Mouse (Mus musculus): ENCODE data around the gene Zfp729a. TPM values are rescaled to one million over a fixed set of nuclear protein-coding genes. Genes with fewer than 3 reads are reported as not detected.

Zfp729a gene
- polyA plus RNA-seq, 1 experiment from 2014 or later: 1.8 TPM

GRCm38 (mm10) chr13:67572591-67573189 is 64.9 kb downstream of the Zfp729a start:
- no peak overlapping the region for H3K4me2 ChIP-seq (ENCODE audit: low read depth, low read length)
- H3K4me3 ChIP-seq (ENCODE audit: low read length): no peak overlapping the region
- no peaks in the 10 kb centered on the region for H3K36me3 ChIP-seq (ENCODE audit: control insufficient read depth, insufficient read depth, low read length)
- no peak overlapping the region for H3K9ac ChIP-seq (ENCODE audit: low read depth, low read length)
- H3K27me3 ChIP-seq (replicated peaks; ENCODE audit: control insufficient read depth, insufficient read depth, low read length): no peaks in the 10 kb centered on the region
- no peaks in the 10 kb centered on the region for H3K9me3 ChIP-seq (ENCODE audit: control insufficient read depth, low read length)
- H3K4me1 ChIP-seq (ENCODE audit: control insufficient read depth, insufficient read depth, low read length): no peaks in the 10 kb centered on the region
- 69% methylated on average over 5 of the region's 5 CpGs for WGBS
- H3K27ac ChIP-seq (ENCODE audit: low read length): no peak overlapping the region
- ATAC-seq: no peak

Other genes with a start within 250 kb of the Zfp729a start
- gene Zfp429, start 238.0 kb downstream of the Zfp729a start, polyA plus RNA-seq (2015; fragmentation: Nextera tagmentation; extraction: Ambion mirVana): 6.7 and 7.3 TPM in 2 replicates
- 1.7 and 2.3 TPM in 2 replicates for gene Zfp459, start 216.4 kb downstream of the Zfp729a start, polyA plus RNA-seq (2015; fragmentation: Nextera tagmentation; extraction: Ambion mirVana)
- 7.5 TPM in 2 replicates for gene Zfp874a, start 186.2 kb downstream of the Zfp729a start, polyA plus RNA-seq (2015; fragmentation: Nextera tagmentation; extraction: Ambion mirVana)
- gene Zfp874b, start 153.5 kb downstream of the Zfp729a start, polyA plus RNA-seq (2015; fragmentation: Nextera tagmentation; extraction: Ambion mirVana): 1.7 and 1.9 TPM in 2 replicates
- gene Zfp58, start 137.2 kb downstream of the Zfp729a start, polyA plus RNA-seq (2015; fragmentation: Nextera tagmentation; extraction: Ambion mirVana): 8.3 and 9.8 TPM in 2 replicates
- not detected in 2 replicates for gene Gm26965, start 111.6 kb downstream of the Zfp729a start, polyA plus RNA-seq (2015; fragmentation: Nextera tagmentation; extraction: Ambion mirVana)
- gene Zfp87, start 111.6 kb downstream of the Zfp729a start, polyA plus RNA-seq (2015; fragmentation: Nextera tagmentation; extraction: Ambion mirVana): 17.9 and 19.3 TPM in 2 replicates
- gene Zfp748, start 84.0 kb downstream of the Zfp729a start, polyA plus RNA-seq (2015; fragmentation: Nextera tagmentation; extraction: Ambion mirVana): 9.2 and 9.7 TPM in 2 replicates
- gene Zfp729b, start 28.1 kb downstream of the Zfp729a start, polyA plus RNA-seq (2015; fragmentation: Nextera tagmentation; extraction: Ambion mirVana): 3.1 and 3.3 TPM in 2 replicates
- gene Gm49345, start within 50 bp of the Zfp729a start, polyA plus RNA-seq (2015; fragmentation: Nextera tagmentation; extraction: Ambion mirVana): not detected in 2 replicates
- gene Zfp738, start 49.3 kb upstream of the Zfp729a start, polyA plus RNA-seq (2015; fragmentation: Nextera tagmentation; extraction: Ambion mirVana): 7.4 and 9.2 TPM in 2 replicates
- gene Zfp65, start 91.4 kb upstream of the Zfp729a start, polyA plus RNA-seq (2015; fragmentation: Nextera tagmentation; extraction: Ambion mirVana): 4.5 and 5.3 TPM in 2 replicates
- gene Zfp85, start 117.4 kb upstream of the Zfp729a start, polyA plus RNA-seq (2015; fragmentation: Nextera tagmentation; extraction: Ambion mirVana): 3.1 TPM in 2 replicates
- gene Zfp493, start 141.9 kb upstream of the Zfp729a start, polyA plus RNA-seq (2015; fragmentation: Nextera tagmentation; extraction: Ambion mirVana): 2.5 and 2.6 TPM in 2 replicates
- gene Zfp273, start 175.9 kb upstream of the Zfp729a start, polyA plus RNA-seq (2015; fragmentation: Nextera tagmentation; extraction: Ambion mirVana): 4.8 and 5.7 TPM in 2 replicates
- gene Gm10037, start 193.3 kb upstream of the Zfp729a start, polyA plus RNA-seq (2015; fragmentation: Nextera tagmentation; extraction: Ambion mirVana): 1.5 and 1.7 TPM in 2 replicates
- not detected in 2 replicates for gene BC048507, start 225.5 kb upstream of the Zfp729a start, polyA plus RNA-seq (2015; fragmentation: Nextera tagmentation; extraction: Ambion mirVana)

Data from intestine, embryonic 16.5 days (tissue).